Mouse (Mus musculus) cerebellum, adult 2 months (tissue): Measurements from ENCODE around the gene Zfp512b. TPM values are rescaled to one million over a fixed set of nuclear protein-coding genes. Genes with fewer than 3 reads are reported as not detected.

Source experiments
- DNase-seq, 2 experiments: peaks; one replicate each; pipeline ENCODE4 v3.0.0; 2021
- H3K27ac ChIP-seq: fragments of 200-500 bp; 2 replicates; pipeline ENCODE4 v1.5.1; 2012; ENCODE audit warnings: low read length, control low read depth, inconsistent platforms; ENCODE audit not compliant: insufficient read depth
- H3K27me3 ChIP-seq: fragments of 200-500 bp; 2 replicates; pipeline ENCODE4 v1.6.1; 2012; ENCODE audit warnings: inconsistent platforms, mild to moderate bottlenecking, low read length, moderate library complexity; ENCODE audit not compliant: control insufficient read depth, insufficient read depth
- H3K4me1 ChIP-seq: fragments of 200-500 bp; 2 replicates; pipeline ENCODE4 v1.6.1; 2011; ENCODE audit warnings: low read length; ENCODE audit not compliant: control insufficient read depth, insufficient read depth
- H3K4me3 ChIP-seq: fragments of 200-500 bp; replicated peaks from 2 replicates; pipeline ENCODE3; 2011; ENCODE audit warnings: mild to moderate bottlenecking, low read depth, low read length, control low read depth; ENCODE audit not compliant: insufficient read depth
- CTCF ChIP-seq: fragments of 200-500 bp; IDR thresholded peaks from 2 replicates; pipeline ENCODE4 v1.5.1; 2011; ENCODE audit warnings: low read depth, mild to moderate bottlenecking, control low read depth, low read length, moderate library complexity, borderline replicate concordance; ENCODE audit not compliant: insufficient read depth
- POLR2A ChIP-seq: fragments of 200-500 bp; IDR thresholded peaks from 2 replicates; pipeline ENCODE4 v1.6.1; 2011; ENCODE audit warnings: low read length, control low read depth, borderline replicate concordance; ENCODE audit not compliant: insufficient read depth
- WGBS: fragments of 180-500 bp; shearing (Covaris S2); methylation state at CpG from one replicate; pipeline ENCODE4 v1.1.7; 2018; 5-methylcytosine and 5-hydroxymethylcytosine counted together
- polyA plus RNA-seq: library from polyadenylated mRNA; depleted of rRNA; stranded (reverse); fragments of >200 nt; gene quantifications from 2 replicates; pipeline ENCODE4 v1.2.3, GENCODE M21; 2012

The Zfp512b gene
- polyA plus RNA-seq, 1 experiment: 55.6 TPM

- H3K27ac ChIP-seq: peak overlapping the region; percentile 0; the same call in 1 of the 2 replicates
- DNase-seq: peak in 1 of 2 experiments; percentile 16
- TF ChIP-seq CTCF: no peak
- TF ChIP-seq POLR2A: no peak
Observed at GRCm38 (mm10) chr2:181580131-181580772, 12.4 kb downstream of the Zfp512b start.

GRCm38 (mm10) chr2:181579681-181580080 lies 12.9 kb downstream of the Zfp512b start:
- TF ChIP-seq POLR2A (no peak), CTCF (no peak)
- peak in 1 of 2 experiments; percentile 9 for DNase-seq
- H3K27me3 ChIP-seq: no peaks in the 10 kb centered on the region
- WGBS: 88% methylated on average over 1 of the region's 1 CpGs
- H3K4me3 ChIP-seq: no peak overlapping the region
- H3K27ac ChIP-seq: no peak overlapping the region
- H3K4me1 ChIP-seq: peaks cover 23% of the 10 kb centered on the region

More at GRCm38 (mm10) chr2:181580131-181580772, 12.4 kb downstream of the Zfp512b start:
- WGBS: 85% methylated on average over 5 of the region's 5 CpGs
- no peaks in the 10 kb centered on the region for H3K27me3 ChIP-seq
- peak overlapping the region; percentile 62 for H3K4me3 ChIP-seq
- peaks cover 23% of the 10 kb centered on the region for H3K4me1 ChIP-seq

GRCm38 (mm10) chr2:181578790-181579618 lies 13.6 kb downstream of the Zfp512b start:
- Histone ChIP-seq H3K27ac (no peak overlapping the region), H3K4me1 (peaks cover 27% of the 10 kb centered on the region), H3K27me3 (no peaks in the 10 kb centered on the region), H3K4me3 (no peak overlapping the region)
- TF ChIP-seq POLR2A: no peak
- no peak for TF ChIP-seq CTCF
- peak in 1 of 2 experiments; percentile 18 for DNase-seq
- 64% methylated on average over 5 of the region's 5 CpGs for WGBS

GRCm38 (mm10) chr2:181577981-181578581 lies 14.5 kb downstream of the Zfp512b start:
- Histone ChIP-seq H3K27ac (peak overlapping the region; percentile 13; the same call in 1 of the 2 replicates), H3K4me3 (no peak overlapping the region), H3K27me3 (no peaks in the 10 kb centered on the region), H3K4me1 (peaks cover 34% of the 10 kb centered on the region)
- 37% methylated on average over 7 of the region's 7 CpGs for WGBS
- peak; percentile 63 to 82 for DNase-seq
- TF ChIP-seq POLR2A (no peak), CTCF (no peak)

- no peaks in the 10 kb centered on the region for H3K27me3 ChIP-seq
- no peak overlapping the region for H3K27ac ChIP-seq
- H3K4me1 ChIP-seq: peaks cover 44% of the 10 kb centered on the region
- TF ChIP-seq CTCF: no peak
- no peak for TF ChIP-seq POLR2A
- WGBS: 82% methylated on average over 2 of the region's 2 CpGs
- DNase-seq: peak in 1 of 2 experiments; percentile 22
- no peak overlapping the region for H3K4me3 ChIP-seq
Observed at GRCm38 (mm10) chr2:181577126-181577525, 15.5 kb downstream of the Zfp512b start.

GRCm38 (mm10) chr2:181576613-181577012 lies 16.0 kb downstream of the Zfp512b start:
- H3K27ac ChIP-seq: no peak overlapping the region
- peaks cover 49% of the 10 kb centered on the region for H3K4me1 ChIP-seq
- no peaks in the 10 kb centered on the region for H3K27me3 ChIP-seq
- 95% methylated on average over 2 of the region's 2 CpGs for WGBS
- H3K4me3 ChIP-seq: no peak overlapping the region
- DNase-seq: peak in 1 of 2 experiments; percentile 9
- TF ChIP-seq POLR2A (no peak), CTCF (no peak)

- 99% methylated on average over 7 of the region's 7 CpGs for WGBS
- no peak overlapping the region for H3K27ac ChIP-seq
Observed at GRCm38 (mm10) chr2:181574921-181575545, 17.6 kb downstream of the Zfp512b start.

More at GRCm38 (mm10) chr2:181574921-181575545, 17.6 kb downstream of the Zfp512b start:
- TF ChIP-seq POLR2A (no peak), CTCF (no peak)
- peaks cover 64% of the 10 kb centered on the region for H3K4me1 ChIP-seq
- H3K27me3 ChIP-seq: no peaks in the 10 kb centered on the region
- no peak overlapping the region for H3K4me3 ChIP-seq
- DNase-seq: no peak
